Mouse (Mus musculus) left cerebral cortex, postnatal 25 days (tissue): ENCODE results near the gene Dcdc2b. TPM values are rescaled to one million over a fixed set of nuclear protein-coding genes. Genes with fewer than 3 reads are reported as not detected.

ENCODE experiments used
- DNase-seq, 2 experiments: peaks; one replicate each; pipeline ENCODE4 v3.0.0; 2022; ENCODE audit warnings: low spot score in 2 of 2, mixed read lengths in 1 of 2
- intact Hi-C: fragments of 180-260 bp; cut with DNase I; formaldehyde crosslinking; loops from one replicate; pipeline ENCODE4 v1.15.1; 2025
- total RNA-seq, 2 experiments: library from RNA; stranded (reverse); gene quantifications; 2 replicates each; pipeline ENCODE4 v1.2.3; 2021

Dcdc2b gene
- total RNA-seq, 2 experiments from 2014 or later, result 4.3 to 4.7 TPM

- DNase-seq, result no peak
- intact Hi-C loops, result loop anchor here (2.0 kb wide), 1 partner anchor 23 kb away; no protein-coding TSS in a partner anchor
Observed at GRCm38 (mm10) chr4:129585773-129586172, 28.3 kb downstream of the Dcdc2b start.

DNA sequence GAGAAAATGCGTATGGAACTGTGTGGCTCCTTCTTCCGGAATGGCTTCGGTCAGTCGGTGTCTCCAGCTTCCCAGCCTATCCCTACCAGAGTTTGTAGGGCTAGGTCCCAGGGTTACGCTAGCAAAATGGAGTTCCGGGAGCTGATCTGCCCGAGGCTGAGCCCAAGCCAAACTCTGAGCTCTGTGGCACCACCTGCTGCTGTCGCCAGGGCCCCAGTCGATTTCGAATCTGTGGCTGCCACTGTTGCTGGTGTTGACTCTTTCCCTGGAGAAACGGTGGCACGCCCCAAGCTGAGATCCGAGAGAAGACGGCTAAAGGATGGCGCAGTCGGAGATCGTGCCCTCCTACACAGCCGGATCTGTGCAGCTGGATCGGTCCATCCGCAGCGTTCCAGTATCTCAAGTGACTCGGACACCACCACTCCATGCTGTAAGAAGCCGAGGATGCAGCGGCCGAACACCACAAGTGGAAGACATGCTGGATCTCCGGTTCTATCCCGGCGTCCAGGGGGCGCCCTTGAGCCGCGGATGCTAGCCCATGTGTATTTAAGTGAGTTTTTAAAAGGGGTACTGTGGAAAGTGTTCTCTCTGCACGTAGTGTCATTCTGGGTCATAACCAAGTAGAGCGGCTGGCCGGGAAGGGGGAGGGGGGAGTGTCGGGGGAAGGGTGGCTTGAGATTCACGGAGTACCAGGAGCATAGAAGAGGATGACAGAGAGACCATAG, 29.0 kb downstream of the Dcdc2b start:
- intact Hi-C loops, result loop anchor here (2.0 kb wide), 1 partner anchor 24 kb away; no protein-coding TSS in a partner anchor
- peak; percentile 84 to 86 for DNase-seq

GRCm38 (mm10) chr4:129584370-129584769, 29.7 kb downstream of the Dcdc2b start:
- no peak for DNase-seq
- intact Hi-C loops, result loop anchor here (2.0 kb wide), 1 partner anchor 24 kb away; no protein-coding TSS in a partner anchor

DNA sequence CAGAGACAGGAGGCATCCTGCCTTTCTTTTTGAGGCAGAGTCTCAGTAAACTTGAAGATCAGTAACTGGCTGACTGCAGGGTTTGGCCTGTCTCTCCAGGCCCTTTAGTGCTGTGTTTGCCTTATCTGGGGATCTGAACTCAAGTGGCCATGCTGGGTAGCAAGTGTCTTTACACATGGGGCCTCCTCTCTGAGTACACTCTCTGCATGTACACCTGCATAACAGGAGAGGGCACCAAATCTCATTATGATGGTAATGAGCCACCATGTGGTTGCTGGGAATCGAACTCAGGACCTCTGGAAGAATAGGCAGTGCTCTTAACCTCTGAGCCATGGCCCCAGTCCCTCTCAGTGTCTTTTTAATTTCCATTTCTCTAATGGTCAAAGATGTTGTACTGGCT, 31.8 kb downstream of the Dcdc2b start:
- intact Hi-C loops, result no loop called here
- no peak for DNase-seq

GRCm38 (mm10) chr4:129580347-129580746, 33.7 kb downstream of the Dcdc2b start:
- no peak for DNase-seq
- intact Hi-C loops, result no loop called here

DNA sequence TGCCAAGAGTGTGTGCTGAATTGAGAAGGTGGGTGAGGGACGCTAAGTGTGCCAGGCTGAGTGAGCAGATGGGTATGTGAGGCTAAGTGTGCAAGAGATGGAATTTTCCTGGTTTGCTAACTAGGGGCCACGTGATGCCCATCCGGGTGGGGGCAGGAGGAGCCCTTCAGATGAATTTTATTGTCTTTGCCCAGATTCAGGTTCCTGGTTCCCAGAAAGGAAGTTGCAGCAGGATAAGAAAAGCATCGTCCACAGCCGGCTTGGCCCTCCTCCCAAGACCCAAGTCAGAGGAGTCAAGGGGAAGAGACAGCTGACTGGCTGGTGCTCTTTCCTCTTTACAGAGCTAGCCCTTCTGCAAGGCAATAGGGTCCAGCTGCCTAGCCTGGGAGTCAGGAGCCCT, 35.6 kb downstream of the Dcdc2b start, which contains the start of gene Fam167b:
Fam167b (minus strand) TSS at position 84 of the 400 bp plus-strand sequence.
- intact Hi-C loops, result no loop called here
- peak in 1 of 2 experiments; percentile 38 for DNase-seq

- intact Hi-C loops, result no loop called here
- no peak for DNase-seq
Observed at GRCm38 (mm10) chr4:129577688-129578087, 36.4 kb downstream of the Dcdc2b start.

DNA sequence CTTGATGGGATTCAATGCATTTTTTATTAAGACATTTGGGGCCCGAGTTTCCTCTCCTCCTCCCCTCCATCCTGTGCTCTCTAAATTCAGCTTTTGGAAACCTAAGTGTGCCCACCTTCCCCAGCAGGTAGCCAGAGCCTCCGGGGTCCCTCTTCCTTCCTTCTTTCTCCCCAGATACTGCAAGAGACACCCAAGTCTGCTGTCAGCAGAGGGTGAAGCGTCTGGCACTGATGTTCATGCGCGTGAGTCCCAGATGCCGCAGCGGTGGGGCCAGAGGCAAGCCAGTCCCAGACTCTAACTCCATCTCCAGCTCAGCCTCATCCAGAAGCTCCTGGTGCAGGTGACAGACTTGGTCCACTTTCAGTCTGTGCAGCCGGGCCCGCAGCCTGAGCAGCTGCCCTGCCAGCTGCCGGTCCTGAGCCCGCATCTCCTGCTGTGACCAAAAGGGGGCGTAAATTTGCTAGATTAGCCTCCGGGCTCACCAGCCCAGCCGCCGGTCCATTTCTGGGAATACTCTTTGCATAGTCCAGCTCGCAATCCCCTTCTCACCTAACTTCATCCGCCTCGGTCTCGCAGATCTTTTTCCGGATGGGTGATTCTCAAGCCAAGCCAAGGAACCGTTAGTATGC, 37.1 kb downstream of the Dcdc2b start:
- DNase-seq, result peak; percentile 41 to 50
- intact Hi-C loops, result no loop called here

- DNase-seq, result no peak
- intact Hi-C loops, result no loop called here
Observed at GRCm38 (mm10) chr4:129575171-129575844, 38.7 kb downstream of the Dcdc2b start.

- intact Hi-C loops, result no loop called here
- no peak for DNase-seq
Observed at GRCm38 (mm10) chr4:129573430-129573829, 40.6 kb downstream of the Dcdc2b start, which contains the start of gene Lck. Lck (minus strand) TSS chr4:129573641.

DNA sequence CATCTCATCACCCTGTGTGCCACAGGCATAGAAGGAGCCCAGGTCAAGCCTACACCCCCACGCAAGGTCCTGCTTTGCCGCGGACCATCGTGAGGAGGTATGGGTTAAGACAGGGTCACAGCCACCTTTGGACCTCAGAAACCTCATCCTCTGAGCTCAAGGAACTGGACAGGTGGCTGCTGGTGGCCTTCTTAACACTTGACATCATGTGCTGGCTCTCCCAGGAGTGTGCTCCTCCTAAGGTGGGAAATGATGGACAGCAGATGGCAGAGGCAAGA, 41.0 kb downstream of the Dcdc2b start:
- no peak for DNase-seq
- intact Hi-C loops, result no loop called here

DNA sequence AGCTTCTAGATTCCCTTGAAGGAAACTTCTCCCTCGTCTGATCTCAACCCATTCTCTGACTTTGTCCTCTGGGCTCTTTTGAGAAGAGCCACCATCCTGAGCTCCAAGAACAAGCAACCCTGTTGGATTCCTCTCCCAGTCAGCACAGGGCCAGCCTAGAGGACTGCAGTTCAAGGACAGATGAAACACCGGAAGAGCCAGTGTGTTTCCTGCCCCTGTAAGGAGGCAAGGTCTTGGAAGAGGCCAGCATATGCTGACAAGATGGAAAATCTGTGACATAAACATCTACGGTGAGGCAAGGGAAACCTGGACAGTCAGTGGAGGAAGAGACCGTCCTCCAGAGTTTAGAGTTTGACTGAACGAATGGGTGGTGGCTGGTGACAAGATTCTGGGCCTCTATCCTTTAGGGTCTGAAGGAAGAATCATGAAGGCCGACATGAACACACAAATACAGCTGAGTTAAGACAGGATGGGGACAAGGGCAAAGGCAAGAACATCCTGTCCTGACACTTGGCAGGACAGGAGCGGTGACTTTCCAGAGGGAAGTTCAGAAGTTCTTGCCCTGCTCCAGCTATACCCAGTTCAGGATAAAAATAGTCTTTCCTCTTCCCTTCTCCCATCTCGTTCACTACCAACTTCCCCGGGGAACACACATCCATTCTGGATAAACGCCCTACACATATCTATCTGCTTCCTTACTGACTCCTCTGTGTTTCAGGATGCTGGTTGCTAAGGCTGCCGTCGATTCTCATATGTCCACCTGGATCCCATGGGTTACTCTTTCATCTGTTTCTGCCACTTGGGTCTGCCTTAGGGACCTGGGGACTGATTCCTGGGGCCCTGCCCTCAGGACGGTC, 41.6 kb downstream of the Dcdc2b start:
- no peak for DNase-seq
- intact Hi-C loops, result no loop called here

DNA sequence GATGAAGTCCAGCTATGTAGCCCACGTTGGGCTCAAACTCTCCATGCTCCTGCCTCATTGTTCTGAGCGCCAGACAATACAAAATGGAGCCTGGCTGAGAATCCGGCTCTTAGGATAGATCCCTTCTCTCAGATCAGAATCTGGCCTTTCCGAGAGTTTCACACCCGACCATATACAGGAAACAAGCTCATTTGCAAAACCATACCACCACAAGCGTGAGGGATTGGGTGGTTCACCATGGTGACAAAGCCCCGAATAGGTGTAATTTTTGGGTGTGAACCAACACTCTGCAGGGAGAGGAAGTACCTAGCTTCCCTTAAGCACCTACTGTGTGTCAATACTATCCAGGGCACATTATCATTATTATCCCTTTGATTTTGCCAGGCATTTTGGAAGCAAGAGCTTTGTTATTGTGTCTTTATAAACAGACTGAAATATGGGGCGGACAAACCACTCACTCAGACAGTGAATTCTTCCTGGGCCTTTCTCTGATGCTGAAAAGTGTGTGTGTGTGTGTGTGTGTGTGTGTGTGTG, 42.4 kb downstream of the Dcdc2b start:
- intact Hi-C loops, result no loop called here
- no peak for DNase-seq

GRCm38 (mm10) chr4:129570028-129570427, 44.0 kb downstream of the Dcdc2b start:
- no peak for DNase-seq
- intact Hi-C loops, result no loop called here

DNA sequence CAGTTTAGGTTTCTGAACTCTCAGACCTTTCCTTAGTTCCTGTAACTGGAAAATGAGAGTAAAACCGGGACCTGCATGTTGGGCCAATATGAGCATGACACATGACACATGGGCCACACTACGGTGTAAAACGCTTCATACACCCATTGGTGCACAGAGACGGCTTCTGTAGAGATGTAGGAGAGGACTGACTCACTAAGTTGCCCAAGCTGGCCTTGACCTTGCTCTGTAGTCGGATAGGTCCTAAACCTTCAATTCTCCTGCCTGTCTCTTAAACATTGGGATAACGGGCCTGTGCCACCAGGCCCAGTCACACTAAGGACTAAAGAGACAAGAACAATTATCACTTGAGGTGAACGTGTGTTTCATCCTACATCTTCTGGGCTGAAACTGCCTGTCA, 45.7 kb downstream of the Dcdc2b start:
- DNase-seq, result no peak
- intact Hi-C loops, result no loop called here

- intact Hi-C loops, result no loop called here
- no peak for DNase-seq
Observed at GRCm38 (mm10) chr4:129565139-129565538, 48.9 kb downstream of the Dcdc2b start.

- intact Hi-C loops, result no loop called here
- DNase-seq, result no peak
Observed at GRCm38 (mm10) chr4:129563718-129564117, 50.3 kb downstream of the Dcdc2b start.

GRCm38 (mm10) chr4:129561184-129561583, 52.9 kb downstream of the Dcdc2b start:
- intact Hi-C loops, result no loop called here
- DNase-seq, result no peak
